Mouse (Mus musculus) Patski (cell line): ENCODE measurements around the gene Gadd45gip1. TPM values are rescaled to one million over a fixed set of nuclear protein-coding genes. Genes with fewer than 3 reads are reported as not detected.

Experiments used
- ATAC-seq: fragments of 100-300 bp; one replicate; pipeline ENCODE4 v1.8.0; 2021
- CTCF ChIA-PET: fragments of 350-600 bp; sonication (Branson Sonifier 250); formaldehyde crosslinking; loops from one replicate; lab custom pipeline; 2022; ENCODE audit warnings: inconsistent platforms; lab: Charles Lee
- POLR2A ChIA-PET: fragments of 350-600 bp; sonication (Branson Sonifier 250); formaldehyde crosslinking; loops from one replicate; lab custom pipeline; 2022; ENCODE audit warnings: antibody characterized with exemption, inconsistent platforms; lab: Charles Lee
- DNase-seq: peaks from one replicate; pipeline ENCODE4 v3.0.0-alpha.2; 2011; ENCODE audit warnings: low read depth, low spot score
- H3K27me3 ChIP-seq: fragments of 371-371 bp; one replicate; pipeline ENCODE4 v1.5.1; 2021
- CTCF ChIP-seq: fragments of 100-300 bp; IDR thresholded peaks from one replicate; pipeline ENCODE4 v1.5.1; 2021
- in situ Hi-C: fragments of 300-500 bp; cut with MboI; formaldehyde crosslinking; loops from 3 replicates; pipeline ENCODE4 v1.11.1; 2018; ENCODE audit warnings: low pct_unique_long_range_greater_than_20kb, mixed read lengths
- polyA plus RNA-seq: library from polyadenylated mRNA; unstranded; gene quantifications from one replicate; pipeline ENCODE4 v1.2.3, GENCODE M21; 2021

The Gadd45gip1 gene
- polyA plus RNA-seq, 1 experiment from 2014 or later: 31.8 TPM

DNA sequence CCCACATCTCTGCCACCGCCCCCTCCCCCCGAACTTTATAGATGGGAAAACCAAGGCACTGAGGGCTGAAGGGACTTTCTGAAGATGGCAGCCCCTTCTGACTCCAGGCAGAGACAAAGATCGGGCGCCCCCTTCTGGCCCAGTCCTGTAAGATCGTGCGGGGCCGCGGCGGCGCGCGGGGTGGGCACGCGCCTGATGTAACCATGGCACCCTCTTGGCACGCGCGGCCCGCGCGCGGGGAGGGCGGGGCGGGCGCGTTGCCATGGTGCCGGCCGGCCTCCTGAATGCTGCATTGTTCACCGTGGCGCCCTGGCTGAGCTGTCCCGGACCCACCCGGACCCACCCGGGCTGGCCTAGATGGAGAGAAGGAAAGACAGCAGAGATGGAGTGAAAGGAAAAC, 20.4 kb upstream of the Gadd45gip1 start:
- CTCF ChIA-PET: interaction anchor here (1.3 to 8.3 kb wide), 4 partner anchors 68 to 103 kb away, joined by 3 to 80 read pairs (median 30); no protein-coding TSS in a partner anchor
- ATAC-seq (peak; percentile 50), DNase-seq (no peak)
- POLR2A ChIA-PET: interaction anchor here (0.9 kb wide), 1 partner anchor 102 kb away, joined by 3 read pairs; no protein-coding TSS in a partner anchor
- TF ChIP-seq CTCF: peak; percentile 99
- in situ Hi-C loops: loop anchor here (5.0 to 10.0 kb wide), 2 partner anchors 219 to 446 kb away; no protein-coding TSS in a partner anchor
- H3K27me3 ChIP-seq: no peaks in the 10 kb centered on the region

DNA sequence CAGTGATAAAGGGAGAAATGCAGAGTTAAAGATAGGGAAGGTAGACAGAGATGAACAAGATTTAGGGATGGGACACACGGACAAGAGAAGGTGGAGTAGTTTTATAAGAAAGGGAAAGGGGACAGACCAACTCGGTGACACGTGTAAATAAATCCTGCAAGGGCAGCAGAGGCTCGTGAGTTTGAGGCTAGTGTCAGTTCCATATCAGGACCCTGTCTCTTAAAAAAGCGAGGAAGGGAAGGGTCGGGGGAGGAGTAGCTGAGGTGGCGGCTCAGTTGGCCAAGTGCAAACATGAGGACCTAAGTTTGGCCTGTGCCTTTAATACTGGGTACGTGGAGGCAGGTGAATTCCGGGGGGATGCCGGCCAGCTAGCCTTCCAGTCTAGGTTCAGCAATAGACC, 20.0 kb upstream of the Gadd45gip1 start:
- no peak for ATAC-seq
- CTCF ChIA-PET: interaction anchor here (1.1 to 8.3 kb wide), 5 partner anchors 69 to 113 kb away, joined by 3 to 80 read pairs (median 7); no protein-coding TSS in a partner anchor
- in situ Hi-C loops: loop anchor here (5.0 to 10.0 kb wide), 2 partner anchors 219 to 447 kb away; no protein-coding TSS in a partner anchor
- POLR2A ChIA-PET: interaction anchor here (0.9 kb wide), 1 partner anchor 102 kb away, joined by 3 read pairs; no protein-coding TSS in a partner anchor
- DNase-seq: no peak
- H3K27me3 ChIP-seq: no peaks in the 10 kb centered on the region
- no peak for TF ChIP-seq CTCF

DNA sequence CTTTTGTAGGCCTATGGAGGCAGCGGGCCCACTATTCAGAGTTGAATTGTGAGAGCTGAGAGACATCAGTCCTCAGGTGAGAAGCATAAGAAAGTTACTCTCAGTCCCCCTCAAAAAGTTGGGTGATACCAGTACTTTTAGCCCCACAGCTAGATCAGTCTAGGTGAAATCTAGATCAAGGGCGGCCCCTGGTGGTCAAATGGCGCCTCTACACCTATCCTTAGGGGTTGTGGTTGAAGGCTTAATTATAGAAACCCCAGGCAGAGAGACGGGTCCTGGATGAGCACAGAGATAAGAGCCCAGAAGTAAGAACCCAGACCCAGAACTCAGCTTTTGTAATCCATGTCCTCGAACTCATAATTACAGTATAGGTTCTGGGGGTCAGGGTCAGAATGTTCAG, 18.3 kb upstream of the Gadd45gip1 start:
- no peaks in the 10 kb centered on the region for H3K27me3 ChIP-seq
- ChIA-PET CTCF (interaction anchor here (0.7 to 8.3 kb wide), 20 partner anchors 12 to 228 kb away, joined by 3 to 80 read pairs (median 4); no protein-coding TSS in a partner anchor), POLR2A (interaction anchor here (0.7 to 1.0 kb wide), 4 partner anchors 28 to 129 kb away, joined by 3 to 5 read pairs (median 3); no protein-coding TSS in a partner anchor)
- ATAC-seq (peak; percentile 58), DNase-seq (no peak)
- peak; percentile 87 for TF ChIP-seq CTCF
- in situ Hi-C loops: loop anchor here (5.0 to 10.0 kb wide), 2 partner anchors 221 to 448 kb away; no protein-coding TSS in a partner anchor

DNA sequence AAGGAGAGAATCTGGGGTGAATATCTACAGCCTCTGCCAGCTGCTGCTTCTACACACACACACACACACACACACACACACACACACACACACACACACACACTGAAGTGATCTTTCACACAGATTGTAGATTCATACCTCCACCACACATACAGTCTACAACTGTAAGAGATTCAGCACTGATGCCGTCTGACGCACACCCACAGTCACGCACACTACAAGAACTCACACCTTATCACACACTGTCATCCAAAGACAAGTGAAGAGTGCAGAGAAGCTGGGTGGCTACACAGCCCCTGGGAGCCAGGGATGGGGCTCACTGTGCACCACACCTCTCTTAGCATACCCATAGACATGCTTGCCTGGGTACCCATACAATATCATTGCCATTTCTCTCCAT, 17.5 kb upstream of the Gadd45gip1 start:
- in situ Hi-C loops: loop anchor here (5.0 to 10.0 kb wide), 2 partner anchors 222 to 449 kb away; no protein-coding TSS in a partner anchor

DNA sequence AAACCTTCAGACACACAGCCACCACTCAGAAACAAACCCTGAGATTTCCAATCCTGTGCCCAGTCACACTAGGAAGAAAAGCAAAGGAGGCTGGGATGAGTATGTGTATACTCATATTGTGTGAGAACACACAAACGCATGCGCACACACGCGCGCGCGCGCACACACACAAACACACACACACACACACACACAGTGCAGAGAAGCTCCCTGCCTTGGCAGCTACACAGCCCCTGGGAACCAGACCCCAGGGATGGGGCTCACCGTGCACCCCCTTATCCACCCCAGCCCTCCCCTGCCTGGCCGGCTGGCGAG, 17.1 kb upstream of the Gadd45gip1 start:
- in situ Hi-C loops: loop anchor here (5.0 to 10.0 kb wide), 2 partner anchors 222 to 449 kb away; no protein-coding TSS in a partner anchor
- DNase-seq: no peak
- ChIA-PET CTCF (interaction anchor here (1.0 to 8.3 kb wide), 13 partner anchors 9 to 221 kb away, joined by 3 to 80 read pairs (median 8); partner anchors contain the start of gene Calr), POLR2A (interaction anchor here (0.7 to 0.9 kb wide), 2 partner anchors 105 to 176 kb away, joined by 3 read pairs; no protein-coding TSS in a partner anchor)
- H3K27me3 ChIP-seq: no peaks in the 10 kb centered on the region
- ATAC-seq: no peak
- no peak for TF ChIP-seq CTCF

More for the DNA sequence above, 17.5 kb upstream of the Gadd45gip1 start:
- H3K27me3 ChIP-seq: no peaks in the 10 kb centered on the region
- DNase-seq (no peak), ATAC-seq (no peak)
- ChIA-PET CTCF (interaction anchor here (0.7 to 8.3 kb wide), 23 partner anchors 10 to 229 kb away, joined by 3 to 80 read pairs (median 4); no protein-coding TSS in a partner anchor), POLR2A (interaction anchor here (0.7 to 1.0 kb wide), 4 partner anchors 33 to 175 kb away, joined by 3 to 5 read pairs (median 3); no protein-coding TSS in a partner anchor)
- no peak for TF ChIP-seq CTCF

DNA sequence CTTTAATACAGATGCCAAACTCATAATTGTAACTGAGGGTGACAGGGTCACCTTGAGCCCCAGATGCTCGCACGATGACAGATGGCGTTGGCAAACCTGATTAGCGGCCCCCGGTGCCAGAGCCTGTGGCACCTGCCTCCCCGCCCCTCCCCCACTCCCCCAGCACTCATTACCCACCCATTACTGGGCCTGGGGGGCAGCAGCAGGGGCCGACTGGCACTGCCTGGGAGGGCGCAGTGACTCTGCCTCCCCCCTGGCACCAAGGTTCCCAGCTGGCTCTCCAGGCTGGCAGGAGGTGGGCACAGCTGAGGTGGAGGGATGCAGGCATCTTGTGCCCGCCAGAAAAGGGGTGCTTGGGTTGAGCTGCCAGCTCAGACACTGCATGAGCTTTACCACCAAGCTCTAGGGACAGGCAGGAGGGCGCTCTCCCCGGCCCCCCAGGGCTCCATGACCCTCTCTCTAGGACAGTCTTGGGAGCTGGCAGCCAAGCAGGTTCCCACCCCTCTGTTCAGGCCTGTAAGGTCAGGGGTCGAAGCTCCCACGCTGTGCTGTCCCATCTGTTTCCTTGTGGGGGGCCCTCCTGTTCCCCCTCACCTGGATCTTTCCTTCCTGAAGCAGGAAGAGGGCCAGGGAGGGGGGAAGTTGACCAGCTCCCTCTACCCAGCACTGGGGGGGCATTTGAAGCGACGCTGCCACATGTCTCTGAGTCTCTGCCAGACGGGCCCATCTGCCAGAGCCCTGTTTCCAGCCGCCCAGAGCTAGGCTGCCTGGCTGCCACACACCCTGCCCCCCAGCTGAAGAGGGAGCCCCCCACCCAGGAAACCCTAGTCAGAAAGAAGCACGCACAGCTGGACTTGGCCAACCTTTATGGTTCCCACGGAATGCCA, 16.5 kb upstream of the Gadd45gip1 start:
- CTCF ChIA-PET: interaction anchor here (1.0 to 8.3 kb wide), 23 partner anchors 9 to 222 kb away, joined by 3 to 80 read pairs (median 7); partner anchors contain the start of gene Calr
- DNase-seq (no peak), ATAC-seq (no peak)
- H3K27me3 ChIP-seq: no peaks in the 10 kb centered on the region
- TF ChIP-seq CTCF: no peak
- POLR2A ChIA-PET: interaction anchor here (1.3 to 1.5 kb wide), 3 partner anchors 88 to 115 kb away, joined by 3 to 6 read pairs (median 4); no protein-coding TSS in a partner anchor
- in situ Hi-C loops: loop anchor here (5.0 to 10.0 kb wide), 3 partner anchors 117 to 450 kb away; no protein-coding TSS in a partner anchor

DNA sequence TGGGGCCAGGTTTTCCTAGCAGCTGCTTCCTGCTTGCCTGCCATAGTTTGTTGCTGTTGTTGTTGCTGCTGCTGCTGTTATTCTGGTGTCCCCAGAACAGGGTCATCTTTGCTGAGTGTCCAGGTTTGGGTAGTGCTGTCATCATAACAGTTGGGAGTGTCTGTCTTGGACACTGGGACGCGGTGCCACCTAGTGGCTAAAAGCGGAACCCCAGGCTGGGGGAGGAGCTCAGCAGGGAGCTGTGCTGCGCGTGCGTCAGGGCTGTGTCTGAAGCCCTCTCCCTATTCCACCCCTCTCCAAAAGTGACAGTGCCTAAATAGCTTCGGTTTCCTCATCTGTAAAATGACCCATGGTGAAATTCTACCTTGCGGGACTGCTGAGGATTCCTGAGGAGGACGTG, 15.8 kb upstream of the Gadd45gip1 start:
- H3K27me3 ChIP-seq: no peaks in the 10 kb centered on the region
- peak; percentile 63 for ATAC-seq
- peak; percentile 98 for TF ChIP-seq CTCF
- ChIA-PET POLR2A (interaction anchor here (1.3 to 1.5 kb wide), 3 partner anchors 88 to 116 kb away, joined by 3 to 6 read pairs (median 4); no protein-coding TSS in a partner anchor), CTCF (interaction anchor here (0.6 to 8.3 kb wide), 27 partner anchors 8 to 223 kb away, joined by 3 to 80 read pairs (median 6); partner anchors contain the start of gene Calr)
- DNase-seq: no peak
- in situ Hi-C loops: loop anchor here (5.0 to 10.0 kb wide), 2 partner anchors 118 to 451 kb away; no protein-coding TSS in a partner anchor

DNA sequence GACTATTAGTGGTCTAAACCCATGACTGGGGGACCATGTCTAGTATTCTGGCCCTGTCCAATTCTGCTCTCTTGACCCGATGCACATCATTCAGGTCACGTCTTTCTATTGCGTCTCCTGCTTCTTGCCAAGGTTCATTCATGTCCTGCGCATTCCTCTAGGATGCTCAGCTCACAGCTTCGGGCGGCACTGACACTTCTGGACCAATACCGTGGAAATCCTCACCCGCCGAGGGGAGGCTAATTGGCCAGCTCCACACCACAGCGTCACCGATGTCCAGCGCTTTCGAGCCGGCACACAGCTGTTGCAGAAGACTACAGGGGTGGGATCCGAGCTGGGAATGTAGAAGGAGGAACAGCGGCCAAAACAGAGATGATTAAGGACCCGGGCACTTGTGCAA, 15.2 kb upstream of the Gadd45gip1 start:
- ChIA-PET CTCF (interaction anchor here (0.6 to 8.3 kb wide), 25 partner anchors 8 to 223 kb away, joined by 3 to 80 read pairs (median 6); partner anchors contain the start of gene Calr), POLR2A (interaction anchor here (1.3 to 1.5 kb wide), 3 partner anchors 87 to 117 kb away, joined by 3 to 6 read pairs (median 4); no protein-coding TSS in a partner anchor)
- H3K27me3 ChIP-seq: no peaks in the 10 kb centered on the region
- in situ Hi-C loops: loop anchor here (5.0 to 10.0 kb wide), 2 partner anchors 119 to 451 kb away; no protein-coding TSS in a partner anchor
- no peak for DNase-seq
- no peak for TF ChIP-seq CTCF
- ATAC-seq: no peak

DNA sequence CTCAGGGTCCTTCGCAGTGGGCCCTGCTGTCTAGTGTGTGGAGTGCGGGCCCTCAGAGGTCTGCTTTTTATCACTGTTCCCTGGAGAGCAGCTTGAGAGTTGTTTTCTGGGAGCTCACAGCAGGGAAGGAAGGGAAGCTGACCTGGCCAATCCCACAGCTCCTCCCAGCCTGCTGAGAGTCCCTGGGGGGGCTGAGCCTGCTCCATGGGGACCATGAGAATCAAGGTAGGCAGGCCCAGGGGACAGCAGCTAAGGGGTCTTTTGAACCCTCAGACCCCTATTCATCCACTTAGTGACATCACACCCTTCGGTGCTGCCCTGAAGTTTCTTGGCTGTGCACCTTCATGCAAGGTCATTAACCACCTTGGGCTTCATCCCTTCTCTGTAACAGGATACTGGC, 8.6 kb upstream of the Gadd45gip1 start, which contains the start of gene Dand5:
Dand5 (minus strand) TSS at position 101 of the 400 bp plus-strand sequence.
- in situ Hi-C loops: no loop called here
- ChIA-PET POLR2A (interaction anchor here (0.5 kb wide), 1 partner anchor 114 kb away, joined by 3 read pairs; no protein-coding TSS in a partner anchor), CTCF (interaction anchor here (0.6 to 1.9 kb wide), 4 partner anchors 8 to 93 kb away, joined by 3 to 8 read pairs (median 4); no protein-coding TSS in a partner anchor)
- TF ChIP-seq CTCF: no peak
- DNase-seq (no peak), ATAC-seq (no peak)
- H3K27me3 ChIP-seq: no peaks in the 10 kb centered on the region
